Mouse (Mus musculus): ENCODE measurements at regions not wholly inside any gene's neighbourhood (a gene's known extent, or its start where the extent isn't known, plus 50 kb on each side); places are given as distances from the start of the nearest gene placed in this dataset.

- no peaks in the 10 kb centered on the region for H3K4me1 ChIP-seq (ENCODE audit: control insufficient read depth, insufficient read depth, low read length)
- H3K4me2 ChIP-seq (ENCODE audit: low read depth, low read length): no peak overlapping the region
- WGBS: 72% methylated on average over 2 of the region's 2 CpGs
- H3K9me3 ChIP-seq (replicated peaks; ENCODE audit: control insufficient read depth, low read length): no peaks in the 10 kb centered on the region
- no peaks in the 10 kb centered on the region for H3K27me3 ChIP-seq (ENCODE audit: control insufficient read depth, insufficient read depth, low read length)
- no peaks in the 10 kb centered on the region for H3K36me3 ChIP-seq (ENCODE audit: control insufficient read depth, insufficient read depth)
- ATAC-seq (replicated peaks; ENCODE audit: extremely low read depth, insufficient read depth, low FRiP score): no peak
- H3K4me3 ChIP-seq (ENCODE audit: low read length): no peak overlapping the region
- no peak overlapping the region for H3K27ac ChIP-seq (ENCODE audit: low read length)
- no peak overlapping the region for H3K9ac ChIP-seq (ENCODE audit: low read length)
Observed at GRCm38 (mm10) chr16:26302045-26302444, 69.6 kb downstream of the Cldn1 start.

- H3K4me2 ChIP-seq (ENCODE audit: low read depth, low read length): no peak overlapping the region
- ATAC-seq (replicated peaks; ENCODE audit: extremely low read depth, insufficient read depth, low FRiP score): no peak
- 44% methylated on average over 2 of the region's 2 CpGs for WGBS
Observed at GRCm38 (mm10) chr16:26291692-26292091, 79.9 kb downstream of the Cldn1 start.

GRCm38 (mm10) chr16:26285627-26286026 lies 86.0 kb downstream of the Cldn1 start:
- H3K4me1 ChIP-seq (ENCODE audit: control insufficient read depth, insufficient read depth, low read length): no peaks in the 10 kb centered on the region
- WGBS: 71% methylated on average over 1 of the region's 1 CpGs

More at GRCm38 (mm10) chr16:26291692-26292091, 79.9 kb downstream of the Cldn1 start:
- no peaks in the 10 kb centered on the region for H3K27me3 ChIP-seq (ENCODE audit: control insufficient read depth, insufficient read depth, low read length)
- no peaks in the 10 kb centered on the region for H3K36me3 ChIP-seq (ENCODE audit: control insufficient read depth, insufficient read depth)
- H3K4me1 ChIP-seq (ENCODE audit: control insufficient read depth, insufficient read depth, low read length): no peaks in the 10 kb centered on the region
- no peak overlapping the region for H3K9ac ChIP-seq (ENCODE audit: low read length)
- no peak overlapping the region for H3K4me3 ChIP-seq (ENCODE audit: low read length)
- no peak overlapping the region for H3K27ac ChIP-seq (ENCODE audit: low read length)
- H3K9me3 ChIP-seq (replicated peaks; ENCODE audit: control insufficient read depth, low read length): no peaks in the 10 kb centered on the region

GRCm38 (mm10) chr16:26284713-26285112 lies 86.9 kb downstream of the Cldn1 start:
- ATAC-seq (replicated peaks; ENCODE audit: extremely low read depth, insufficient read depth, low FRiP score): no peak
- no peaks in the 10 kb centered on the region for H3K9me3 ChIP-seq (replicated peaks; ENCODE audit: control insufficient read depth, low read length)
- H3K4me3 ChIP-seq (ENCODE audit: low read length): no peak overlapping the region
- 90% methylated on average over 6 of the region's 6 CpGs for WGBS
- H3K36me3 ChIP-seq (ENCODE audit: control insufficient read depth, insufficient read depth): no peaks in the 10 kb centered on the region
- no peak overlapping the region for H3K4me2 ChIP-seq (ENCODE audit: low read depth, low read length)
- H3K9ac ChIP-seq (ENCODE audit: low read length): no peak overlapping the region
- H3K27ac ChIP-seq (ENCODE audit: low read length): no peak overlapping the region
- no peaks in the 10 kb centered on the region for H3K4me1 ChIP-seq (ENCODE audit: control insufficient read depth, insufficient read depth, low read length)
- no peaks in the 10 kb centered on the region for H3K27me3 ChIP-seq (ENCODE audit: control insufficient read depth, insufficient read depth, low read length)

More at GRCm38 (mm10) chr16:26285627-26286026, 86.0 kb downstream of the Cldn1 start:
- H3K4me3 ChIP-seq (ENCODE audit: low read length): no peak overlapping the region
- H3K9me3 ChIP-seq (replicated peaks; ENCODE audit: control insufficient read depth, low read length): no peaks in the 10 kb centered on the region
- H3K27me3 ChIP-seq (ENCODE audit: control insufficient read depth, insufficient read depth, low read length): no peaks in the 10 kb centered on the region
- H3K4me2 ChIP-seq (ENCODE audit: low read depth, low read length): no peak overlapping the region
- no peak overlapping the region for H3K27ac ChIP-seq (ENCODE audit: low read length)
- no peaks in the 10 kb centered on the region for H3K36me3 ChIP-seq (ENCODE audit: control insufficient read depth, insufficient read depth)
- H3K9ac ChIP-seq (ENCODE audit: low read length): no peak overlapping the region
- no peak for ATAC-seq (replicated peaks; ENCODE audit: extremely low read depth, insufficient read depth, low FRiP score)

- Histone ChIP-seq H3K36me3 (ENCODE audit: control insufficient read depth, insufficient read depth) (no peaks in the 10 kb centered on the region), H3K27ac (ENCODE audit: low read length) (no peak overlapping the region), H3K9me3 (replicated peaks; ENCODE audit: control insufficient read depth, low read length) (no peaks in the 10 kb centered on the region), H3K27me3 (ENCODE audit: control insufficient read depth, insufficient read depth, low read length) (no peaks in the 10 kb centered on the region), H3K4me2 (ENCODE audit: low read depth, low read length) (no peak overlapping the region), H3K4me3 (ENCODE audit: low read length) (no peak overlapping the region), H3K9ac (ENCODE audit: low read length) (no peak overlapping the region), H3K4me1 (ENCODE audit: control insufficient read depth, insufficient read depth, low read length) (no peaks in the 10 kb centered on the region)
- no peak for ATAC-seq (replicated peaks; ENCODE audit: extremely low read depth, insufficient read depth, low FRiP score)
- 56% methylated on average over 1 of the region's 1 CpGs for WGBS
Observed at GRCm38 (mm10) chr16:26282418-26282817, 89.2 kb downstream of the Cldn1 start.

GRCm38 (mm10) chr16:26281496-26281895 lies 90.1 kb downstream of the Cldn1 start:
- H3K4me2 ChIP-seq (ENCODE audit: low read depth, low read length): no peak overlapping the region
- no peaks in the 10 kb centered on the region for H3K36me3 ChIP-seq (ENCODE audit: control insufficient read depth, insufficient read depth)
- no peaks in the 10 kb centered on the region for H3K27me3 ChIP-seq (ENCODE audit: control insufficient read depth, insufficient read depth, low read length)
- no peaks in the 10 kb centered on the region for H3K4me1 ChIP-seq (ENCODE audit: control insufficient read depth, insufficient read depth, low read length)
- ATAC-seq (replicated peaks; ENCODE audit: extremely low read depth, insufficient read depth, low FRiP score): no peak
- H3K4me3 ChIP-seq (ENCODE audit: low read length): no peak overlapping the region
- H3K27ac ChIP-seq (ENCODE audit: low read length): no peak overlapping the region
- WGBS: 78% methylated on average over 2 of the region's 2 CpGs
- H3K9ac ChIP-seq (ENCODE audit: low read length): no peak overlapping the region
- no peaks in the 10 kb centered on the region for H3K9me3 ChIP-seq (replicated peaks; ENCODE audit: control insufficient read depth, low read length)

- 84% methylated on average over 1 of the region's 1 CpGs for WGBS
Observed at GRCm38 (mm10) chr16:26276789-26277188, 94.9 kb downstream of the Cldn1 start.

GRCm38 (mm10) chr16:26252824-26253223 lies 118.8 kb downstream of the Cldn1 start:
- Histone ChIP-seq H3K4me1 (ENCODE audit: control insufficient read depth, insufficient read depth, low read length) (no peaks in the 10 kb centered on the region), H3K9me3 (replicated peaks; ENCODE audit: control insufficient read depth, low read length) (no peaks in the 10 kb centered on the region), H3K4me3 (ENCODE audit: low read length) (no peak overlapping the region), H3K27ac (ENCODE audit: low read length) (no peak overlapping the region), H3K27me3 (ENCODE audit: control insufficient read depth, insufficient read depth, low read length) (no peaks in the 10 kb centered on the region), H3K9ac (ENCODE audit: low read length) (no peak overlapping the region), H3K36me3 (ENCODE audit: control insufficient read depth, insufficient read depth) (no peaks in the 10 kb centered on the region), H3K4me2 (ENCODE audit: low read depth, low read length) (no peak overlapping the region)
- no peak for ATAC-seq (replicated peaks; ENCODE audit: extremely low read depth, insufficient read depth, low FRiP score)
- 53% methylated on average over 2 of the region's 2 CpGs for WGBS

More at GRCm38 (mm10) chr16:26276789-26277188, 94.9 kb downstream of the Cldn1 start:
- H3K9me3 ChIP-seq (replicated peaks; ENCODE audit: control insufficient read depth, low read length): no peaks in the 10 kb centered on the region
- H3K27me3 ChIP-seq (ENCODE audit: control insufficient read depth, insufficient read depth, low read length): no peaks in the 10 kb centered on the region
- H3K27ac ChIP-seq (ENCODE audit: low read length): no peak overlapping the region
- no peak overlapping the region for H3K4me3 ChIP-seq (ENCODE audit: low read length)
- H3K9ac ChIP-seq (ENCODE audit: low read length): no peak overlapping the region
- no peaks in the 10 kb centered on the region for H3K4me1 ChIP-seq (ENCODE audit: control insufficient read depth, insufficient read depth, low read length)
- no peak overlapping the region for H3K4me2 ChIP-seq (ENCODE audit: low read depth, low read length)
- no peak for ATAC-seq (replicated peaks; ENCODE audit: extremely low read depth, insufficient read depth, low FRiP score)
- H3K36me3 ChIP-seq (ENCODE audit: control insufficient read depth, insufficient read depth): no peaks in the 10 kb centered on the region

GRCm38 (mm10) chr16:26251698-26252097 lies 119.9 kb downstream of the Cldn1 start:
- Histone ChIP-seq H3K27me3 (ENCODE audit: control insufficient read depth, insufficient read depth, low read length) (no peaks in the 10 kb centered on the region), H3K4me2 (ENCODE audit: low read depth, low read length) (no peak overlapping the region), H3K9ac (ENCODE audit: low read length) (no peak overlapping the region), H3K36me3 (ENCODE audit: control insufficient read depth, insufficient read depth) (no peaks in the 10 kb centered on the region), H3K9me3 (replicated peaks; ENCODE audit: control insufficient read depth, low read length) (no peaks in the 10 kb centered on the region), H3K4me3 (ENCODE audit: low read length) (no peak overlapping the region), H3K27ac (ENCODE audit: low read length) (no peak overlapping the region), H3K4me1 (ENCODE audit: control insufficient read depth, insufficient read depth, low read length) (no peaks in the 10 kb centered on the region)
- WGBS: 67% methylated on average over 5 of the region's 5 CpGs
- ATAC-seq (replicated peaks; ENCODE audit: extremely low read depth, insufficient read depth, low FRiP score): no peak

GRCm38 (mm10) chr16:26251027-26251426 lies 120.6 kb downstream of the Cldn1 start:
- Histone ChIP-seq H3K4me3 (ENCODE audit: low read length) (no peak overlapping the region), H3K4me2 (ENCODE audit: low read depth, low read length) (no peak overlapping the region), H3K27ac (ENCODE audit: low read length) (no peak overlapping the region), H3K36me3 (ENCODE audit: control insufficient read depth, insufficient read depth) (no peaks in the 10 kb centered on the region), H3K9ac (ENCODE audit: low read length) (no peak overlapping the region), H3K4me1 (ENCODE audit: control insufficient read depth, insufficient read depth, low read length) (no peaks in the 10 kb centered on the region), H3K9me3 (replicated peaks; ENCODE audit: control insufficient read depth, low read length) (no peaks in the 10 kb centered on the region), H3K27me3 (ENCODE audit: control insufficient read depth, insufficient read depth, low read length) (no peaks in the 10 kb centered on the region)
- ATAC-seq (replicated peaks; ENCODE audit: extremely low read depth, insufficient read depth, low FRiP score): no peak
- 64% methylated on average over 2 of the region's 2 CpGs for WGBS

Data from heart, embryonic 16.5 days (tissue).